Mouse (Mus musculus) lung, adult 2 months (tissue): Measurements from ENCODE around the gene Scnn1b. TPM values are rescaled to one million over a fixed set of nuclear protein-coding genes. Genes with fewer than 3 reads are reported as not detected.

Source experiments
- DNase-seq: peaks from one replicate; pipeline ENCODE4 v3.0.0; 2022
- H3K4me1 ChIP-seq: fragments of 200-500 bp; 2 replicates; pipeline ENCODE4 v1.6.1; 2011; ENCODE audit warnings: low read length; ENCODE audit not compliant: control insufficient read depth, insufficient read depth
- H3K4me3 ChIP-seq: fragments of 200-500 bp; replicated peaks from 2 replicates; pipeline ENCODE3; 2011; ENCODE audit warnings: low read depth, mild to moderate bottlenecking, control low read depth, low read length; ENCODE audit errors: extremely low read depth
- CTCF ChIP-seq: fragments of 200-500 bp; IDR thresholded peaks from 2 replicates; pipeline ENCODE4 v1.5.1; 2011; ENCODE audit warnings: mild to moderate bottlenecking, low read length, control low read depth; ENCODE audit not compliant: insufficient read depth
- POLR2A ChIP-seq: fragments of 200-500 bp; IDR thresholded peaks from 2 replicates; pipeline ENCODE4 v1.6.1; 2011; ENCODE audit warnings: low read depth, mild to moderate bottlenecking, control low read depth, low read length, borderline replicate concordance; ENCODE audit errors: extremely low read depth
- WGBS: fragments of 180-500 bp; shearing (Covaris S2); methylation state at CpG from one replicate; pipeline ENCODE4 v1.1.7; 2018; 5-methylcytosine and 5-hydroxymethylcytosine counted together
- polyA plus RNA-seq: library from polyadenylated mRNA; depleted of rRNA; stranded (reverse); fragments of >200 nt; gene quantifications from 2 replicates; pipeline ENCODE4 v1.2.3, GENCODE M21; 2012

The Scnn1b gene
- polyA plus RNA-seq, 1 experiment: 179 TPM

GRCm38 (mm10) chr7:121935906-121936794 lies 71.3 kb downstream of the Scnn1b start:
- no peak for DNase-seq
- no peaks in the 10 kb centered on the region; the same call in 1 of the 2 replicates for H3K4me1 ChIP-seq
- no peak overlapping the region for H3K4me3 ChIP-seq
- WGBS: 58% methylated on average over 12 of the region's 12 CpGs
- TF ChIP-seq POLR2A (no peak), CTCF (no peak)

- DNase-seq: no peak
- Histone ChIP-seq H3K4me3 (no peak overlapping the region), H3K4me1 (peaks cover 3% of the 10 kb centered on the region)
- no peak for TF ChIP-seq POLR2A
- TF ChIP-seq CTCF: no peak
- WGBS: 65% methylated on average over 14 of the region's 14 CpGs
Observed at GRCm38 (mm10) chr7:121936861-121937630, 72.2 kb downstream of the Scnn1b start.

- no peak for DNase-seq
- H3K4me1 ChIP-seq: peaks cover 3% of the 10 kb centered on the region
- TF ChIP-seq POLR2A (no peak), CTCF (no peak)
- H3K4me3 ChIP-seq: no peak overlapping the region
- whole genome bisulfite sequencing: 84% methylated on average over 8 of the region's 8 CpGs
Observed at GRCm38 (mm10) chr7:121938124-121938891, 73.5 kb downstream of the Scnn1b start.

GRCm38 (mm10) chr7:121939244-121939643 lies 74.4 kb downstream of the Scnn1b start:
- TF ChIP-seq CTCF: no peak
- no peak for TF ChIP-seq POLR2A
- DNase-seq: no peak
- Histone ChIP-seq H3K4me3 (no peak overlapping the region), H3K4me1 (peaks cover 3% of the 10 kb centered on the region)
- 52% methylated on average over 6 of the region's 6 CpGs for WGBS

GRCm38 (mm10) chr7:121939729-121940128 lies 74.9 kb downstream of the Scnn1b start:
- Histone ChIP-seq H3K4me3 (no peak overlapping the region), H3K4me1 (peaks cover 3% of the 10 kb centered on the region)
- WGBS: 38% methylated on average over 4 of the region's 4 CpGs
- DNase-seq: no peak
- no peak for TF ChIP-seq CTCF
- no peak for TF ChIP-seq POLR2A

- H3K4me3 ChIP-seq: no peak overlapping the region
- peak; percentile 75 for DNase-seq
- H3K4me1 ChIP-seq: peaks cover 3% of the 10 kb centered on the region
- TF ChIP-seq CTCF (no peak), POLR2A (no peak)
- 76% methylated on average over 3 of the region's 3 CpGs for WGBS
Observed at GRCm38 (mm10) chr7:121941016-121941415, 76.2 kb downstream of the Scnn1b start.

GRCm38 (mm10) chr7:121941640-121942039 lies 76.8 kb downstream of the Scnn1b start:
- TF ChIP-seq CTCF: no peak
- TF ChIP-seq POLR2A: no peak
- Histone ChIP-seq H3K4me1 (peaks cover 3% of the 10 kb centered on the region), H3K4me3 (no peak overlapping the region)
- no peak for DNase-seq
- 77% methylated on average over 3 of the region's 3 CpGs for WGBS

- no peak for TF ChIP-seq POLR2A
- TF ChIP-seq CTCF: no peak
- peak; percentile 45 for DNase-seq
Observed at GRCm38 (mm10) chr7:121942371-121942770, 77.5 kb downstream of the Scnn1b start.

GRCm38 (mm10) chr7:121946196-121946595 lies 81.4 kb downstream of the Scnn1b start:
- Histone ChIP-seq H3K4me3 (no peak overlapping the region), H3K4me1 (peaks cover 3% of the 10 kb centered on the region)
- 66% methylated on average over 5 of the region's 5 CpGs for WGBS
- no peak for DNase-seq
- TF ChIP-seq CTCF (no peak), POLR2A (no peak)

More at GRCm38 (mm10) chr7:121942371-121942770, 77.5 kb downstream of the Scnn1b start:
- 83% methylated on average over 2 of the region's 2 CpGs for WGBS
- Histone ChIP-seq H3K4me1 (peaks cover 3% of the 10 kb centered on the region), H3K4me3 (no peak overlapping the region)
